In the genomic region with DNA sequence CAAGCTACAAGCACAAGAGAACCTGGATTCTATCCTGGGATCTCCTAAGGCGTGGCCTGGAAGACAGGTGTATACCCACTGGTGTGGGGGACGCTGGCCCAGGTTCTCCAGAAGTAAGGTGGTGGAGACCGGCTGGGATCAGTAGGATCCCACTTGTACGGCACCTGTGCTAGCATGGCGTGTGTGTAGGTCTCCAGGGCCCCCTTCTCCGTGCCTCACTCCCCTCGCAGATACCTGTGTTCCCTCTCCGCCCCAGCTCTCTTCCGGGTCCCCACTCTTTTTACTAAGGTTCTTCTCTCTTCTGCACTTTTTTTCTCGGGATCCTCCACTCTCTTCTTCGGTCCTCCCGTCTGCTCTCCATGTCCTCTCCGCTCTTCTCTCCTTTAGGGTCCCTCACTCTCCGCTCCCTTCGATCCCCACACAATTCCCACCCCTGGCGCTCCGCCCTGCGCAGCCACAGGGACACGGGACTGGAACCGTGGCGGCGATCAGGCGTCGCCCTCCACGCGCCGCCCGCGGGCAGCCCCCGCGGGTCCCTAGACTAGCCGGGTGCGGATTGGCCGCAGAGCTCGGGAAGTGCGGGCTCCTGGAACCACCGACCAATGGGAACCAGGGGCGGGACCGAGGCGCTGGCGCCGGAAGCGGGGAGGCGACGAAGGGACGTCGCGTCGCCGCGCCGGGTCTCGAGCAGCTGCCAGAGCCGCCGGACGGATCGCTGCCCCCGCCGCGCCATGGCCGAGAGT, we compare ENCODE assay signal across 8 mouse cellular contexts. TPM values are rescaled to one million over a fixed set of nuclear protein-coding genes. Genes with fewer than 3 reads are reported as not detected.
DNase-seq lines count a peak whose midpoint lies in the region; ATAC-seq lines count a peak whose summit lies in the region.

TSS of gene Edf1 (plus strand) at position 627 of the 743 bp plus-strand sequence.

- peak within 1 kb of the TSS; percentile 97 for H3K4me3 ChIP-seq in embryonic facial prominence, embryonic 13.5 days
- H3K4me3 ChIP-seq in limb, embryonic 10.5 days: peak within 1 kb of the TSS; percentile 78
- peak within 1 kb of the TSS; percentile 98 for H3K4me3 ChIP-seq in midbrain, embryonic 12.5 days

- DNase-seq in 3134 (ENCODE audit: extremely low read depth, insufficient read length, low spot score): peak; percentile 93
- DNase-seq in adrenal gland, postnatal 4 days (ENCODE audit: low spot score in 2 of 2): peak; percentile 86 to 91
- peak; percentile 95 to 98 for DNase-seq in heart, adult 18-20 months
- DNase-seq in kidney, adult 18-20 months: peak; percentile 94
- peak; percentile 95 for DNase-seq in limb, embryonic 10.5 days (ENCODE audit: low spot score)
- peak; percentile 94 for DNase-seq in skeletal muscle tissue, adult 2 months (ENCODE audit: low read depth, low spot score)

- WGBS in embryonic facial prominence, embryonic 13.5 days: under 1% methylated on average over 61 of the region's 61 CpGs
- WGBS in limb, embryonic 10.5 days: under 1% methylated on average over 61 of the region's 61 CpGs
- under 1% methylated on average over 61 of the region's 61 CpGs for WGBS in midbrain, embryonic 12.5 days

- H3K27me3 ChIP-seq in embryonic facial prominence, embryonic 13.5 days: no peaks in the 10 kb centered on the region
- H3K27me3 ChIP-seq in limb, embryonic 10.5 days (ENCODE audit: low read depth, poor library complexity, severe bottlenecking): no peaks in the 10 kb centered on the region
- H3K27me3 ChIP-seq in midbrain, embryonic 12.5 days: no peaks in the 10 kb centered on the region

- peak within 1 kb of the TSS; percentile 95 for H3K9ac ChIP-seq in embryonic facial prominence, embryonic 13.5 days
- peak within 1 kb of the TSS; percentile 98 for H3K9ac ChIP-seq in midbrain, embryonic 12.5 days (replicated peaks)

- H3K27ac ChIP-seq in embryonic facial prominence, embryonic 13.5 days: peak within 1 kb of the TSS; percentile 78
- H3K27ac ChIP-seq in limb, embryonic 10.5 days: peak within 1 kb of the TSS; percentile 92
- H3K27ac ChIP-seq in midbrain, embryonic 12.5 days (replicated peaks): peak within 1 kb of the TSS; percentile 81

- peaks cover 22% of the 10 kb centered on the region for H3K4me1 ChIP-seq in embryonic facial prominence, embryonic 13.5 days
- H3K4me1 ChIP-seq in limb, embryonic 10.5 days: peaks cover 19% of the 10 kb centered on the region
- H3K4me1 ChIP-seq in midbrain, embryonic 12.5 days: peaks cover 21% of the 10 kb centered on the region

- H3K36me3 ChIP-seq in embryonic facial prominence, embryonic 13.5 days: peaks cover 26% of the 10 kb centered on the region
- peaks cover 31% of the 10 kb centered on the region for H3K36me3 ChIP-seq in limb, embryonic 10.5 days
- peaks cover 22% of the 10 kb centered on the region for H3K36me3 ChIP-seq in midbrain, embryonic 12.5 days

- peak; percentile 92 for ATAC-seq in embryonic facial prominence, embryonic 13.5 days (ENCODE audit: insufficient number of reproducible peaks, insufficient read depth, low FRiP score, low TSS enrichment, low read depth)
- ATAC-seq in midbrain, embryonic 12.5 days (ENCODE audit: low FRiP score, low read depth): peak; percentile 99

- H3K4me2 ChIP-seq in embryonic facial prominence, embryonic 13.5 days: peak within 1 kb of the TSS; percentile 95
- H3K4me2 ChIP-seq in midbrain, embryonic 12.5 days (replicated peaks): peak within 1 kb of the TSS; percentile 93

- H3K9me3 ChIP-seq in embryonic facial prominence, embryonic 13.5 days: no peaks in the 10 kb centered on the region
- H3K9me3 ChIP-seq in limb, embryonic 10.5 days (replicated peaks): no peaks in the 10 kb centered on the region
- H3K9me3 ChIP-seq in midbrain, embryonic 12.5 days: no peaks in the 10 kb centered on the region

RNA-seq across cellular contexts. Expression of gene Edf1, which starts in this region (rescaled TPM):
- total RNA-seq in adrenal gland, postnatal 4 days (2021): 100 to 1,000 TPM; 171 to 191 TPM
- 335 and 341 TPM in 2 replicates for polyA plus RNA-seq in embryonic facial prominence, embryonic 13.5 days (2015; fragmentation: Nextera tagmentation; extraction: Ambion mirVana)
- 100 to 1,000 TPM; 223 to 241 TPM for total RNA-seq in heart, adult 18-20 months (2021)
- polyA plus RNA-seq in limb, embryonic 10.5 days (2016; fragmentation: Nextera tagmentation; extraction: Ambion mirVana): 307 and 320 TPM in 2 replicates
- polyA plus RNA-seq in midbrain, embryonic 12.5 days (2016; fragmentation: Nextera tagmentation; extraction: Ambion mirVana): 362 and 366 TPM in 2 replicates

Comparison
In these comparisons a context has a peak if more than half of its experiments do, and no peak if none do; other contexts are left out.
1. Peak in every context shown above with its lines: DNase-seq, ATAC-seq, H3K4me3 ChIP-seq and H3K27ac ChIP-seq.